Comparison of ENCODE assay signal across 14 mouse cellular contexts in genomic region chr1:192053726-192054125, GRCm38 (mm10).
"Had no signal": no experiment of that assay in that cellular context is flagged by ENCODE, and none has a peak within 500 bp of the region (broad histone marks: within the 10 kb centered on the region; RNA-seq: fewer than 3 reads in every experiment).

No protein-coding gene starts in this region.

- DNase-seq: kidney, postnatal 10 days; kidney, postnatal 4 days; left cerebral cortex, postnatal 4 days; lung, adult 2 months; right cerebral cortex, adult 18-20 months; right cerebral cortex, postnatal 25 days; thymus, adult 2 months; thymus, postnatal 25 days had no signal

- ATAC-seq: midbrain, embryonic 13.5 days had no signal

- H3K9ac ChIP-seq: limb, embryonic 13.5 days; liver, embryonic 14.5 days; midbrain, embryonic 13.5 days; neural tube, embryonic 15.5 days had no signal

- H3K36me3 ChIP-seq: midbrain, embryonic 13.5 days; neural tube, embryonic 15.5 days had no signal

- H3K9me3 ChIP-seq: limb, embryonic 13.5 days; midbrain, embryonic 13.5 days; neural tube, embryonic 15.5 days had no signal

- H3K27me3 ChIP-seq: limb, embryonic 13.5 days; midbrain, embryonic 13.5 days; neural tube, embryonic 15.5 days had no signal

- H3K27ac ChIP-seq: limb, embryonic 13.5 days; liver, embryonic 14.5 days; midbrain, embryonic 13.5 days; neural tube, embryonic 15.5 days had no signal

- H3K4me1 ChIP-seq: limb, embryonic 13.5 days; midbrain, embryonic 13.5 days; neural tube, embryonic 15.5 days had no signal

- H3K4me2 ChIP-seq: limb, embryonic 13.5 days; midbrain, embryonic 13.5 days; neural tube, embryonic 15.5 days had no signal

- H3K4me3 ChIP-seq: layer of hippocampus, adult 2 months; limb, embryonic 13.5 days; midbrain, embryonic 13.5 days; myocyte; neural tube, embryonic 15.5 days had no signal
